Mouse (Mus musculus) common myeloid progenitor, adult 5-6 weeks (primary cell): ENCODE data around the gene Adamts1. TPM values are rescaled to one million over a fixed set of nuclear protein-coding genes. Genes with fewer than 3 reads are reported as not detected.

Experiments
- ATAC-seq: replicated peaks from 2 replicates; pipeline ENCODE4 v1.8.0; 2016; ENCODE audit warnings: low read depth, mild to moderate bottlenecking, moderate TSS enrichment, inconsistent platforms; ENCODE audit not compliant: poor library complexity, severe bottlenecking
- total RNA-seq: library from RNA; stranded (forward); fragments of 200-1000, 187-1606 nt; gene quantifications from 2 replicates; pipeline ENCODE4 v1.2.3, GENCODE M21; 2017

Gene Adamts1
- total RNA-seq = 0.41 and 0.49 TPM in 2 replicates

DNA sequence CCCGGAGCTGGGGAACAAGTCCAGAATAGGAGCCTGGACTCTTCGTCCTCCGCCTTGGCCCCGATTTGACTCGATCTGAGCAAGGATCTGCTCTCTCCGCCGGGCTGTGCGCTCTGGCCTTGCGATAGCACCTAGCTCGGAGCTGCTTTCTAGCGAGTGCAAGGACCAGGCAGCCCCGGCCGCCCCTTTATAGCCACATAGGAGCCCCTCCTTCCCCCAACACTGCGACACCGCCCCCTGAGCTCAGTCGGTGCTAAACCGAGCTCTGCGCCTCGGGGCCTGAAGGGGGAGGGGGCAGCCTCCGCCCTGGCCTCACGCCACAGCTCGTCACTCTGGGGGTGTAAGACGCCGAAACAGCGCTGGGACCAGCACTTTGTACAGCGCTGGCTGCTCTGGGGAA is at the start of gene Adamts1:
TSS of gene Adamts1 (minus strand) at position 160 of the 400 bp plus-strand sequence.
- ATAC-seq = peak; percentile 20

DNA sequence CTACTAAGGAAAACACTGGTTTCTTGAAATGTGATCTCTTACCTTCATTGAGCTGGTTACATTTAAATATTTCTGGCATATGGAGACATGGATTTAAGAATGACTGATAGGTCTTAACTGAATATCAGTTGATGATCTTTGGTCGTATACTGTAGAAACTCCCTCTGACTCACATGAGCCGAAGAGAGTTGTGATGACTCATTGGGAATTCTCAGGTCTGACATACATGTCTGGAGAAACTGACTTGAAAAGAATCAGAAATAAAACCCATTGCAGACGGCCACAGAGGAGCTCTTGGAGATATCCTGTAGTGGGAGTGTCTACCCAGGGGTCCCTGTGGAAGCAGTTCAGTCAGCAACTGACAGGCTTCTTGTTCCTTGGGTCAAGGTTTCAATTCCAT is 24.2 kb upstream of the Adamts1 start:
- ATAC-seq = no peak

- no peak for ATAC-seq
Observed at GRCm38 (mm10) chr16:85822330-85822916, 19.5 kb upstream of the Adamts1 start.

DNA sequence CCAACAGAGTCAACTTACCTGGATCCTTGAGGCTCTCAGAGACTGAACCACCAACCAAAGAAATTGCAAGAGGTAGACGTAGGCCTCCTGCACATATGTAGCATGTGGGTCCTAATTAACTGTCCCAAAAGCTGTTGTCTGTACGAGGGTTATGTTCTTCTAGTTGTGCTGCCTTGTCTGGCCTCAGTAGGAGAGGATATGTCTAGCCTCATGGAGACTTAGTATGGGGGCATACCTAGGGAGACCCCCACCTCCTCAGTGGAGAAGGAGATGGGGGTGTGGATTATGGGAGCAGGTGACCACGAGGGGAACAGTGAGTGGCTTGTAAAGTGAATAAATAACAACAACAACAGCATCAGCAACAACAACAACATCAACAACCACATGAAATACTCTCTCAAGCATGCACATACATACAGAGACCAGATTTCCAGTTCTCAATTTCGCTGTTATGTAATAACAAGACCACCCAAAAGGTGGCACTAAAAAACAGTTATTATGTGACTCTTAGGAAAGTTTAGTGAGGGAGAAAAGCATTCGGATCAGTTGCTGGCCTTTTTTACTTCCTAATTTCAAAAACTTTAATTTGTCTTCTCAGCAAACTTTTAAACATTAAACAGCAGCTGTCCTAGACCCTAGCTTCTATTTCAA is 17.0 kb upstream of the Adamts1 start:
- peak; percentile 66; the same call in 1 of the 2 replicates for ATAC-seq

DNA sequence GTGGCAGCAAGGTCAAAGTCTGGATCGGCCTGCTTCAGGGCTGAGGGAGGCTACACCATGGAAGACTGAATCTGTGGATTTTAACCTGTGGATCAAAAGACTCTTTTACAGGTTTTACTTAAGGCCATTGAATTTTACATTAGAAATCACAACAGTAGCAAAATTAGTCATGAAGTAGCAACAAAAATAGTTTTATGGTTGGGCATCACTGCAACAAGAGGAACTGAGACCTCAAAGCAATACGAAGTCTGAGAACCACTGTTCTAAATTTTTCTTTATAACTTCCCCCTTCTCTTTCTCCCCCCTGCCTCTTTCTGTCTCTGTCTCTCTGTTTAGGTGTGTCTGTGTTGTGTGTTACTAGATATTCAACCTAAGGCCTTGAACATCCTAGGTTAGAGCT is 11.2 kb upstream of the Adamts1 start:
- no peak for ATAC-seq

DNA sequence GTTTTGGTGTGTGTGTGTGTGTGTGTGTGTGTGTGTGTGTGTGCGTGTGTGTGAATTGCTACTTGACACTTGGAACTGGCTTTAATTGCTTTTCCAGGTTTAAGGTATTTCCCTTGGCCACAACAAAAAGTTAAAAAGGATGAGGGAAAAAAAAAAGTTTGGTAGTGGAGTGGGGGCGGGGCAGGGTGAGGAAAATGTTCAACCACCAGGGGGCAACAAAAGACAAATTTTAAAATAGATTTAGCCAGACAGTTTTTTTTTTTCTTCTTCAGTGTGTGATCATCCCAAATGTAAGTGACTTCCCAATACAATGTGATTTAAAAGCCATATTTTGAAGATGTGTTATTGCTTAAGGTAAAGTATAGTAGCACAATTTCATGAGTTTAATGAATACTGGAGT is 4.7 kb upstream of the Adamts1 start:
- peak; percentile 42; the same call in 1 of the 2 replicates for ATAC-seq

- ATAC-seq = 0 out of 2 replicates have a peak, but pooled peaks have one; percentile 42
Observed at GRCm38 (mm10) chr16:85807072-85807471, 4.2 kb upstream of the Adamts1 start.

DNA sequence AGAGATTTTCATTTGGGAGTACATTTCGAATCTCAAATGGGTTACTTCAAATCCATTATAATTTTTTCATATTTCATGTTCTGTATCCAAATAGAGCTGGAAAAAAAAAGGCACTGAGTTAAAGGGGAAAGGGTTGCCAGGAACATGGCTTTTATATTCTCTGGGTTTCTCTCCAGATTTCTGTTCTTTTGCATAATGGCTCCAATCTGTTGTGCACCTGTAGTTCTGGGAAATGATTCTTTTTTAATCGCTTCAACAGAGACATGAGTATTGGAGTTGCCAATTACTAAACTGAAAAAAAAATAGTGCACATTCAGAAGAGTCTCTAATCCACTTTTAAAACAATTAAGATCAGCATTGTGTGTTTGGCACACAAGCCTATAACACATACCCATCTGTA is 2.7 kb upstream of the Adamts1 start:
- ATAC-seq = no peak

- peak; percentile 13; the same call in 1 of the 2 replicates for ATAC-seq
Observed at GRCm38 (mm10) chr16:85803613-85804551, 969 bp upstream of the Adamts1 start.

GRCm38 (mm10) chr16:85801971-85802811 is 722 bp downstream of the Adamts1 start:
- ATAC-seq = peak; percentile 33

DNA sequence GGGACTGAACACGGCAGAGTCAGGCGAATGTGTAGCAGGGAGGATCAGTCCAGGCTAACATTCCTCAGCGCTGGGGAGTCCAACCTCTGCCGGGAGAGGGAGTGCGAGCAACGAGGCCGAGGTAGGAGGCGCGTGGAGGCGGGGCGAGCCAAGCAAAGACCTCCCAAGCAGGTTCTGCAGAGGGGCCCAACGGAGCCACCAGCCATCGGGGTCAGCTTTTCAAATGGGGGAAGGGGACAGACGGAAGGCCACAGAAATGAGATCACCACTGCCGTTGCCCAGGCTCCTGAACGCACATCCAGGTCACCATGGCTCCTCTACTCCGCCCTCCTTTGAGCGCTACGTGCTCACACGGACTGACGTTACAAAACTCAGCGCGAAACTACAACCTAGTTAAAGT is 1.7 kb downstream of the Adamts1 start:
- ATAC-seq = peak; percentile 62

DNA sequence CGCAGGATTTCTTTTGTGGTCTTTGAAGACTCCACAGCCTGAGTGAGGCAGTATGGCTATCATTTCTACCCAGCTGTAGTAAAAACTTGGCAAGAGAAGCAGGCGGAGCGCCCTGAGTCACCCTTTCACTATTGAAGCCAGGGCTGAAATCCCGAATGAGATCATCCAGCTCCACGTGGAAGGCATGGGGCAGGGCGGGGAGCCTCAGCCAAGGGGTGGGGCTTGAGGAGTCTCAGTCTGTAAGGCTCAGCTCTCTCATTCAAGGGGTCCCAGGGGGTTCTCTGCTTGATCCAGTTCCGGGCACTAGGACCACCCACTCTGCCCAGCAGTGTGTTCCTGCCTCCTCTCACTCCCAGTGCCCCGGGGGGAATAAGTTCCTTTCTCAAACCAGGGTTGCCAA is 2.2 kb downstream of the Adamts1 start:
- peak; percentile 50 for ATAC-seq

GRCm38 (mm10) chr16:85799971-85800370 is 2.9 kb downstream of the Adamts1 start:
- ATAC-seq = no peak

DNA sequence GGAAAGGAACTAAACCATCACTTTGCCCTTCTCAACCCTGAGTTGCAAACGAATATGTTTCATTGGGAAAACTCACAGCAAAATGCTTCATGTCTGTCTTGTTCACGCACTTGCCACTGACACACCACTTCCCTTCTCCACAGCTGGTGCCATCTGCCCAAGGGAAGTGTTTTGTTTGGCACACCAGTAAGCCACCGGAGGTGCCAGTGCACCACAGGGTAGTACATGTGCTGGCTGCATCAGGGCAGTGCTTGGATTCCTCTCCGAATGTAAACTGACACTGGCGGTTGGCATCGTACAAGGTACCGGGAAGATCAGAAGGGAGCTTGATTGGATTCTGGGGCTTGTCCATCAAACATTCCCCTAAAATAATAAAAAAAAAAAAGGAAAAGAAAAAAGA is 4.6 kb downstream of the Adamts1 start:
- ATAC-seq = no peak

GRCm38 (mm10) chr16:85797161-85797560 is 5.8 kb downstream of the Adamts1 start:
- ATAC-seq = no peak

DNA sequence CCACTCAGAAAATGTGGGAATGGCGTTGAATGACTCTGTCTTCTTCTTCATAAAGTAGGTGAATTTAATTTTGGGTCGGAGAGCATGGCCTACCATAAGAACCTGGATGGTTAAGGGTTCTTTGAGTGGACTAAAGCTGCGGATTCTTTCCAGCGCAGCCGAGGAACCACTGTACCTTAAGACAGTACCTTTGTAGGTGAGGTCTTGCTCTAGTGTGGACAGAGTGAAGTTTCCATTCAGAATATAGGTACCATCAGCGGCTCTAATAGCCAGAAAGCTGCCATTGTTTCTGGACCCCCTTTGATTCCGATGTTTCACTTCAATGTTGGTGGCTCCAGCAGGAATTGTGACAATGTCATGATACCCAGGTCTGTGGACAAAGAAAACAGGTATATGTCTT is 7.2 kb downstream of the Adamts1 start:
- ATAC-seq = no peak

DNA sequence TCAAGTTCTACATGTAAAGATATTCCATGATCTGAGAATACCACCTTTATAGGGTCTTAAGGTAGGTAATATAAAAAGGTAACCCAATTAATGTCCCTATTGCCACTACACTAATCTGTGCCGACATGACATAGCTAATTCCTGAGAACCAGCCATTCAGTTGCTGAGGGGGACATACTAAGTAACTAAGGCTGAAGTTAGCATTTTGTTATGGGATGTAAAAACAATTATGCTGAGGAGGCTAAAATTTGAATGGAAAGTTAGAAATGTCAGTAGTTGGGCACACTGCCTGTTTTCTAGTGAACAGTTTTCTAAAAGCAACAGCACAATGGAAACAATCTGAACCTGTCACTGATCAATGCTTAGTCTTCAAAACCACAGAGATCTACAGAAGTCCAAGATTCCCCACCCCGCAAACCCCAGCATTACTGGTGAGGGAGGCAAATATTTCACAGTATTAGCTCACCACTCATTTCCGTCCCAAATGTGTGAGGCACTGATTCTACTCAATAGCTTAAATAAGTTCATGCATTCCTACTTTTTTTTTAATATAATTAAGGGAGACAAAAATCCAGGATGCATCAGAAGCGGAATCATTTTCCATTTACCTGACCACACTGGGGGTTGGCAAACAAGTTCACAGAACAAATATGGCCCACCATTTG is 9.6 kb downstream of the Adamts1 start:
- ATAC-seq = no peak

DNA sequence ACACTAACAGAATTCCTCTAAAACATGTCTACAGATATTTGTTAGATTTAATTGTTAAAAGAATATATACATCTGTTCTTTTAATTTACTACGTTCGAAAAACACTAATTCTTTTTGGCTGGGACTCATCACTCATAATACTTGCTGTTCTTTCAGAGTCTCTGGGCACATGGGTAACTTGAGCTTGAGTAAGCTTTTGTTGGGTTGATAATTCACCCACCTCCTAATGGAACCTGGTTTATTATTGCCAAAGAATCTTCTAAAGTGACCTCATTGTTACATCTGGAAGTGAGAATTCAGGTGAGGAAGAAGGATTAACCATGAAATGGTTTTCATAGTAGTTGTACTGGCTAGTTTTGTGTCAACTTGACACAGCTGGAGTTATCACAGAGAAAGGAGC is 21.8 kb downstream of the Adamts1 start:
- no peak for ATAC-seq

DNA sequence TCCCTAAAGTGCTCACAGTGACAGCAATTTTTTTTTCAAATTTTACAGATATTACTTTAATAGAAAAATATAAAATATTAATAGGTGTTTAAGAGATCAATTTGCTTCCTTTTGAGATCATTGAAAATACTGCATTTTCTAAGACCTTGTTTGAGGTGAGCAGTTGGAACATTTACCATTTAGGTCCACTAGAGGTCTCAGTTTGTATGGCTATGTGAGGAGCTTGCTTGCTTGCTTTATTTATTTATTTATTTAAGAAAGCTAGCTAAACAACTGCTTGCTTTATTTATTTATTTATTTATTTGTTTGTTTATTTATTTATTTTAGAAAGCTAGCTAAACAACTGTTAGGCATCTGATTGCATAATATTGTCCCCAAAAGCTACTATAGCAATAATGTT is 23.1 kb downstream of the Adamts1 start:
- ATAC-seq = 0 out of 2 replicates have a peak, but pooled peaks have one; percentile 50
